Mouse (Mus musculus): ENCODE measurements around the gene Xpa. TPM values are rescaled to one million over a fixed set of nuclear protein-coding genes. Genes with fewer than 3 reads are reported as not detected.

Gene Xpa
- total RNA-seq, 4 experiments from 2014 or later: 14.3 to 19.9 (median 17.9) TPM

- DNase-seq (ENCODE audit: low spot score in 2 of 2): no peak
Observed at GRCm38 (mm10) chr4:46146881-46147280, 49.2 kb downstream of the Xpa start.

GRCm38 (mm10) chr4:46144323-46144722 lies 51.8 kb downstream of the Xpa start:
- no peak for DNase-seq (ENCODE audit: low spot score in 2 of 2)

GRCm38 (mm10) chr4:46138287-46139222 lies 57.6 kb downstream of the Xpa start, which contains the start of the genes Ncbp1 and Tstd2:
Ncbp1 (plus strand) TSS chr4:46138613.
Tstd2 (minus strand) TSS chr4:46138694.
- peak; percentile 81 to 91 for DNase-seq (ENCODE audit: low spot score in 2 of 2)

- no peak for DNase-seq (ENCODE audit: low spot score in 2 of 2)
Observed at GRCm38 (mm10) chr4:46137629-46138286, 58.4 kb downstream of the Xpa start.

GRCm38 (mm10) chr4:46131791-46132190 lies 64.3 kb downstream of the Xpa start:
- no peak for DNase-seq (ENCODE audit: low spot score in 2 of 2)

GRCm38 (mm10) chr4:46130221-46130620 lies 65.9 kb downstream of the Xpa start:
- DNase-seq (ENCODE audit: low spot score in 2 of 2): peak in 1 of 2 experiments; percentile 46

- no peak for DNase-seq (ENCODE audit: low spot score in 2 of 2)
Observed at GRCm38 (mm10) chr4:46129311-46130004, 66.7 kb downstream of the Xpa start.

GRCm38 (mm10) chr4:46126541-46126940 lies 69.6 kb downstream of the Xpa start:
- DNase-seq (ENCODE audit: low spot score in 2 of 2): peak; percentile 63 to 82

GRCm38 (mm10) chr4:46123358-46123757 lies 72.8 kb downstream of the Xpa start:
- DNase-seq (ENCODE audit: low spot score in 2 of 2): no peak

- DNase-seq (ENCODE audit: low spot score in 2 of 2): no peak
Observed at GRCm38 (mm10) chr4:46120767-46121166, 75.3 kb downstream of the Xpa start.

GRCm38 (mm10) chr4:46119514-46120094 lies 76.5 kb downstream of the Xpa start:
- no peak for DNase-seq (ENCODE audit: low spot score in 2 of 2)

- no peak for DNase-seq (ENCODE audit: low spot score in 2 of 2)
Observed at GRCm38 (mm10) chr4:46117536-46117935, 78.6 kb downstream of the Xpa start.

GRCm38 (mm10) chr4:46116544-46117175 lies 79.5 kb downstream of the Xpa start:
- DNase-seq (ENCODE audit: low spot score in 2 of 2): no peak

- no peak for DNase-seq (ENCODE audit: low spot score in 2 of 2)
Observed at GRCm38 (mm10) chr4:46115308-46115707, 80.8 kb downstream of the Xpa start.

- no peak for DNase-seq (ENCODE audit: low spot score in 2 of 2)
Observed at GRCm38 (mm10) chr4:46111361-46111760, 84.8 kb downstream of the Xpa start.

GRCm38 (mm10) chr4:46110084-46110483 lies 86.0 kb downstream of the Xpa start:
- DNase-seq (ENCODE audit: low spot score in 2 of 2): no peak

Other genes starting within 250 kb of the Xpa start
- 10 to 100 TPM; 28.0 to 31.6 (median 29.1) TPM for gene Tdrd7, start 231.0 kb downstream of the Xpa start, total RNA-seq (2022)
- gene Tmod1, start 157.4 kb downstream of the Xpa start, total RNA-seq (2022): 10 to 100 TPM; 22.4 to 30.0 (median 28.9) TPM
- 10 to 100 TPM; 46.8 to 57.7 (median 53.6) TPM for gene Ncbp1, start 57.7 kb downstream of the Xpa start, total RNA-seq (2022)
- gene Tstd2, start 57.6 kb downstream of the Xpa start, total RNA-seq (2022): 10 to 100 TPM; 17.1 to 22.0 (median 18.7) TPM
- not detected for gene Foxe1, start 147.3 kb upstream of the Xpa start, total RNA-seq (2022)
- 1 to 10 TPM; 4.8 to 6.9 (median 5.6) TPM for gene Trmo, start 193.1 kb upstream of the Xpa start, total RNA-seq (2022)
- not detected for gene Hemgn, start 217.2 kb upstream of the Xpa start, total RNA-seq (2022)

Measured in layer of hippocampus, adult 8-10 months (tissue).